Mouse (Mus musculus) neural tube, embryonic 10.5 days (tissue): Measurements from ENCODE around the gene Safb2.

Source experiments
- DNase-seq: peaks from one replicate; pipeline ENCODE4 v3.0.0-alpha.2; 2017; ENCODE audit warnings: low spot score; ENCODE audit errors: extremely low spot score

The Safb2 gene

GRCm38 (mm10) chr17:56522744-56523143 lies 61.6 kb downstream of the Safb2 start:
- DNase-seq, result no peak

GRCm38 (mm10) chr17:56515690-56516410 lies 68.5 kb downstream of the Safb2 start:
- no peak for DNase-seq

DNA sequence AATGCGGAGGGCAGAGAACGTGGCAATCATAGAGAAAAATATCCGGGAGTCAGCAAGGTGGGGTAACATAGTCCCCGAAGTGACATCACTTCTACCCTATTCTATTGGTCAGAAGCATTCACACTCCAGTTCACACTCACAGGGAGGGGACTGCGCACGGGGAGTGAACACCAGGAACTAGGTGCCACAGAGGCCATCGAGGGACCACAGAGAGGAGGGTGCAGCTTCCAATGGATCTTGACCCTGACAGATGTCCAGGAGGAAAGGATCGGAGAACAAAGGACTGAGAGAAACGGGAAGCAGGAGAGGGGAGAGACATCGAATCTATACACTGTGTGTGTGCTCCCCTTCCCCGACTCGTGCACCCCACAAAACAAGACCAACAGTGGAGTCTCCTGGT lies 69.5 kb downstream of the Safb2 start:
- DNase-seq, result no peak

DNA sequence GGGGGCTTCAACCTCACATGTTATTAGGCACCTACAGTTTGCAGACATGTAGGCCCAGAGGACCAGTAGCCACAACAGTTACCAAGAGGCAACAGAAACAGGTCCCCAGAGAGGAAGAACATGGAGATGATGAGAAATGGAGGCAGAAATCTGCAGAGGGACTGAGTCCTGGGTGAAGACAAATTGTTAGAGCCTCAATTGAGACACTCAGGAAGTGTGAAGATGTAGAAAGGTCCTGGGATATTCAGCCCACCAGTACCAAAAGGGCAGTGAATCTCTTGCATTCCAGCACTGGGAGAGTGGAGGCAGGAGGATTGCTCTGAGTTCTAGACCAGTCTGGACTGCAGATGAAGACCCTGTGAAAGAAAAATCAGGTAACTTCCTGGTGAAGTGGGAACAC lies 70.1 kb downstream of the Safb2 start:
- DNase-seq, result no peak

- DNase-seq, result no peak
Observed at GRCm38 (mm10) chr17:56512310-56512709, 72.1 kb downstream of the Safb2 start, which contains the start of gene Znrf4. Gene Znrf4 (minus strand): TSS chr17:56512431.

- DNase-seq, result no peak
Observed at GRCm38 (mm10) chr17:56511707-56512090, 72.7 kb downstream of the Safb2 start.

DNA sequence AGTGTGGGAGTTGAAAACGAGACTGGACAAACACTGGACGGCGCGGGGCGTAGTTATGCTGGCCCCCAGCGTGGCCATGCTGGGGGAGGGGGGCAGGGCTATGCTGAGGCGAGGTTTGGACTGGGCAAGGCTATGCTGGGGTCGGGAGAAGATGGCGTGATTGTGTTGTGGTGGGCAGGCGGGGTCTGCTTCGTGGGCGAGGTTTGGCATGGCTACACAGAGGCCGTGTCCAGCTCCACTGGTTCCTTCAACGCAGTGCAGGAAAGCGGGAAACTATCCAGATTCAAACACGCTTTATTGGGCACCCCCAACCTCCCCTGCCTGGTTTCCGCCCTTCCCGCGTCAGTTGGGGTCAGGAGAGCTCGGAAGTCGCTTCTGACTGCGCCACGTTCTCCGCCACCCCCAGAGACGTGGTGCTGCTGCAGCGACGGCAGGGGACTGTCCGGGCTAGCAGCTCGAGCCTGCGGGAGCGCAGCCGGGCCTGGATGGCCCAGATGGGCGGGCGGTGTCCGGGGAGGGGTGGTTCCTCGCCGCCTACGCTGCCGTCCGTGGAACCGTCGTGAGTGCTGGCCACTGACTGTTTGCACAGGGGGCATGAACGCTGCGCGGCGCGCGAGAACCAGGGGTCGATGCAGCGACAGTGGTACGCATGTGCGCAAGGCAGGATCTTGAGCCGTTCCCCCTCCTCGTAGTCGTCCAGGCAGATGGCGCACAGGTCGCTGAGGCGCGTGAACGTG lies 73.2 kb downstream of the Safb2 start:
- DNase-seq, result peak; percentile 50
